Mouse (Mus musculus) heart, embryonic 16.5 days (tissue): ENCODE measurements around the gene Prkcb. TPM values are rescaled to one million over a fixed set of nuclear protein-coding genes. Genes with fewer than 3 reads are reported as not detected.

ENCODE experiments used
- ATAC-seq: fragments of 200-750 bp; cut with Nextera tagmentation; replicated peaks from 2 replicates; pipeline ENCODE4 v1.8.0; 2017; ENCODE audit warnings: moderate number of reproducible peaks; ENCODE audit not compliant: insufficient read depth, low FRiP score; ENCODE audit errors: extremely low read depth
- H3K27ac ChIP-seq: fragments of 300-500 bp; sonication (generic); 2 replicates; pipeline ENCODE4 v1.5.1; 2014; ENCODE audit warnings: mild to moderate bottlenecking, low read length, control low read depth, moderate library complexity
- H3K27me3 ChIP-seq: fragments of 300-500 bp; sonication (generic); 2 replicates; pipeline ENCODE4 v1.6.1; 2014; ENCODE audit warnings: low read length, mixed read lengths; ENCODE audit not compliant: control insufficient read depth, insufficient read depth
- H3K36me3 ChIP-seq: fragments of 300-500 bp; sonication (generic); 2 replicates; pipeline ENCODE4 v1.6.1; 2014; ENCODE audit not compliant: control insufficient read depth, insufficient read depth
- H3K4me1 ChIP-seq: fragments of 300-500 bp; sonication (generic); 2 replicates; pipeline ENCODE4 v1.6.1; 2014; ENCODE audit warnings: low read length, mixed read lengths; ENCODE audit not compliant: control insufficient read depth, insufficient read depth
- H3K4me2 ChIP-seq: fragments of 300-500 bp; sonication (generic); 2 replicates; pipeline ENCODE4 v1.6.1; 2014; ENCODE audit warnings: low read depth, mild to moderate bottlenecking, control low read depth, low read length
- H3K4me3 ChIP-seq: fragments of 300-500 bp; sonication (generic); 2 replicates; pipeline ENCODE4 v1.5.1; 2014; ENCODE audit warnings: mild to moderate bottlenecking, control low read depth, low read length
- H3K9ac ChIP-seq: fragments of 300-500 bp; sonication (generic); 2 replicates; pipeline ENCODE4 v1.6.1; 2014; ENCODE audit warnings: low read length, control low read depth
- H3K9me3 ChIP-seq: fragments of 300-500 bp; sonication (generic); replicated peaks from 2 replicates; pipeline ENCODE4 v1.6.1; 2016; ENCODE audit warnings: low read length; ENCODE audit not compliant: control insufficient read depth
- WGBS: fragments of 180-500 bp; shearing (Covaris S2); extraction: QIAGEN DNeasy Blood & Tissue Kit; methylation state at CpG from one replicate; pipeline ENCODE4 v1.1.7; 2014; 5-methylcytosine and 5-hydroxymethylcytosine counted together
- polyA plus RNA-seq: library from polyadenylated mRNA; unstranded; fragments of >200 nt; fragmentation: Nextera tagmentation; extraction: Ambion mirVana; gene quantifications from 2 replicates; pipeline ENCODE4 v1.2.1, GENCODE M21; 2015

Prkcb gene
- polyA plus RNA-seq, 1 experiment from 2014 or later = 12.0 TPM

DNA sequence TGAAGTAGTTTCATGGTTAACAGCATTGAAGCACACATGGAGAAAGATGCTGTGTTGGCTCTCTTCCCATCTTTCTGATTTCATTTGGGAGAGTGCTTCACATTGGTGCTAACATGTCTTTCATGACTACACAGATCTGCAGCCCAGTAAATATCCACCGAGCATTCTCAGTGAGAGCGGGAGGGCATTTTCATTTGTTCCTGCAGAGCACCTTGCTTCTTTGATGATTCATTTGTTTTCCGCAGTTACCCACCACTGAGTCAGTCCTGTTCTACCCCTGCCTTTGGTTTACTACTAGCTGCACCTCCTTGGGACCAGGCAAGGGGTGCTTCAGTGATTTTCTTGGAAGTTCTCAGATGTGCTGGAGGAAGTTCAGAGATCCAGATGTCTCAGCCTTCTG lies 8.3 kb downstream of the Prkcb start:
- no peak overlapping the region for H3K9ac ChIP-seq
- no peak overlapping the region for H3K4me3 ChIP-seq
- WGBS = 82% methylated on average over 3 of the region's 3 CpGs
- H3K4me1 ChIP-seq = no peaks in the 10 kb centered on the region
- H3K9me3 ChIP-seq = peaks cover 3% of the 10 kb centered on the region
- H3K36me3 ChIP-seq = no peaks in the 10 kb centered on the region
- ATAC-seq = no peak
- no peaks in the 10 kb centered on the region for H3K27me3 ChIP-seq
- no peak overlapping the region for H3K4me2 ChIP-seq
- H3K27ac ChIP-seq = no peak overlapping the region

DNA sequence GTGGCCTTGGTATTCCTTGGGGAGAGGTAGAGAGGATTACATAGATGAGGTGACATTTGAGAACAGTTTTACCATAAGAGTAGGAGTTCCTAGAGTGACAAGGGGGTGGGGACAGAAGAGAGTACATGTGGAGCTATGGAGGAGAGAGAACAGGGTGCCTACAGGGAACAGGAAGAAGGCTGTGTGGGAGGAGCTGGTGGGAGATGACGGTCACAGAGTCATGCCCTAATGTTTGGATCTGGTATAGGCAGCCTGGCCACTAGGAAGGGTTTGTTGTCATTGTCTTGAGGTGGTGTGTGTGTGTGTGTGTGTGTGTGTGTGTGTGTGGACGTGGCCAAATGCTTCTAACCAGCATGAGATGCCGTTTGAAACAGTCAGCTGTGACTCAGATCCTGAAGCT lies 9.1 kb downstream of the Prkcb start:
- Histone ChIP-seq H3K4me1 (no peaks in the 10 kb centered on the region), H3K27me3 (no peaks in the 10 kb centered on the region), H3K27ac (no peak overlapping the region), H3K9ac (no peak overlapping the region), H3K9me3 (peaks cover 3% of the 10 kb centered on the region), H3K4me3 (no peak overlapping the region), H3K36me3 (no peaks in the 10 kb centered on the region), H3K4me2 (no peak overlapping the region)
- 37% methylated on average over 3 of the region's 3 CpGs for WGBS
- ATAC-seq = no peak

DNA sequence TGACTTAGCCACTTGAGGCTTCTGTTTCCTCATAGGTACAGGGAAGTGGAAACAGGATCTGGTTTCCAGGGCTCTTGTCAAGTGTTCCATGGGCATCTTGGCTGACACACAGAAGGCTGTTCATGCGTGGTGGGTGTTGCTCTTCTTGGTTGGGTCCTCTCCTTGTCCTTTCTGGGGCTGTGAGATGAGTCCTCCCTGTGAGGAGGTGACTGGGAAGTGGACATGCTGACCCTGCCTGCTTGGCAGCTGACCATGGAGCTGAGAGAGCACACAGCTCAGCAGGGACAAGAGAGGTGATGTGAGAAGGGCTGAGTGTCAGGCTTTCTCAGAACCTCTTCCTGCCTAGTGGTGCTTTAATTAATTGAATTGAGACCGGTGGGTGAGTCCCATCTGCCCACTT lies 10.2 kb downstream of the Prkcb start:
- Histone ChIP-seq H3K9me3 (peaks cover 3% of the 10 kb centered on the region), H3K27ac (no peak overlapping the region), H3K4me2 (no peak overlapping the region), H3K9ac (no peak overlapping the region), H3K27me3 (no peaks in the 10 kb centered on the region), H3K4me3 (no peak overlapping the region), H3K36me3 (no peaks in the 10 kb centered on the region), H3K4me1 (no peaks in the 10 kb centered on the region)
- no peak for ATAC-seq
- WGBS = 79% methylated on average over 2 of the region's 2 CpGs

DNA sequence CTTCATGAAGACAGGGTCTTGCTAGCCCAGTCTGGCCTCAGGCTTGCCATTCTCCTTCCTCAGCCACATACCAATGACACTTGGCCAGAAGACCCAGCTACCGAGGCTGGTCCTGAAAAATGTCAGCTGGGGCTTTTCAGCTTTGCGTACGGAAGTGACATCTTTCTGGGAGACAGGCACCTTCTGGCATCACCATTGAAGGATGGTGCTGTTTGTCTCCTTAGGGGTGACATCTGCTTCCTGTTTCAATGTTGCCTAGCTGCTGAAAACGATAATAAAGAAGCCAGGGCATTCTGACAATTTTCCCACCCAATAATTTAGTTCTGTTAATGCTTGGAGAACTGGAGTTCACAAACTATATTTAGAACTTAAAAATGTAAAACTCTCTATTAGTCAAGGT lies 12.0 kb downstream of the Prkcb start:
- Histone ChIP-seq H3K4me3 (no peak overlapping the region), H3K4me1 (no peaks in the 10 kb centered on the region), H3K27ac (no peak overlapping the region), H3K9me3 (peaks cover 3% of the 10 kb centered on the region), H3K36me3 (no peaks in the 10 kb centered on the region), H3K4me2 (no peak overlapping the region), H3K9ac (no peak overlapping the region), H3K27me3 (no peaks in the 10 kb centered on the region)
- WGBS = 57% methylated on average over 4 of the region's 4 CpGs
- ATAC-seq = no peak

DNA sequence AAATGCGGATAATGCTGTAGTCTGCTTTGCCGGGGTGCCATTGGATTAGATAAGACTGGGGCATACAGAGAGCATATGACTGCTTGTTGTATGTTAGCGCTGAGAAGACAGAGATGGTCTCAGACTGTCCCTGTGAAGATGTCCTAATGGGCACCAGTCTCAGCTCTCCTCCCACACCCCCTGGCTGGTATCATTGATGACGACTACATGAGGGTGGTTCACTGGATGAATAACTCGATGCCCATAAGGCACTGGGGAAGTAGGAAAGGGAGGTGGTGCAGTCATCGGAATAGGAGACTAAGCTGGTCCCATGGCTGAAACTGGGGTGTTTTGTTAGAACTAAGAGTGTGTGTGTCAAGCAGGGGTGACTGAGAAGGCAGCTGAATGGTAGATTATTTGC lies 14.0 kb downstream of the Prkcb start:
- Histone ChIP-seq H3K9ac (no peak overlapping the region), H3K27me3 (no peaks in the 10 kb centered on the region), H3K27ac (no peak overlapping the region), H3K4me1 (no peaks in the 10 kb centered on the region), H3K9me3 (peaks cover 6% of the 10 kb centered on the region), H3K36me3 (no peaks in the 10 kb centered on the region), H3K4me2 (no peak overlapping the region), H3K4me3 (no peak overlapping the region)
- no peak for ATAC-seq
- 86% methylated on average over 6 of the region's 6 CpGs for WGBS

DNA sequence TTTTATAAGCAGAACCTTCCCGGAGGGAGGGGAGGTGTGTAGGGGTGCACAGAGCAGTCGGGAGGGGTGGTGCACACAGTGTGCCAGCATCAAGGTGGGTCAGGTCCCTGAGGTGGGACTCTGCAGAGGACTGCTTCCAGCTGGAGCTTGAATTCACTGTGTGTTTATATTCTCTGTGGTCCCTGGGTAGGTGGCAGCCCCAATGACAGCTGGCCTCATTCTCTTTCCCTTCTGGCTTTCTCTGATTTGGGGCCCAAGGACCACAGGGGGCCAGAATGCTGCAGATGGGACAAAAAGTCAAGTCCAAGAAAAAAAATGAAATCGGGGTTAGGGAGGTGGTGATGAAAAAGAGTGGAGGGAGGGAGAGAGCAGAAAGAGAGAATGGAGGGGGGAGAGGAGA lies 15.4 kb downstream of the Prkcb start:
- Histone ChIP-seq H3K36me3 (no peaks in the 10 kb centered on the region), H3K4me3 (no peak overlapping the region), H3K27me3 (no peaks in the 10 kb centered on the region), H3K27ac (no peak overlapping the region), H3K4me2 (no peak overlapping the region), H3K9me3 (peaks cover 6% of the 10 kb centered on the region), H3K4me1 (no peaks in the 10 kb centered on the region), H3K9ac (no peak overlapping the region)
- WGBS = 63% methylated on average over 3 of the region's 3 CpGs
- no peak for ATAC-seq

DNA sequence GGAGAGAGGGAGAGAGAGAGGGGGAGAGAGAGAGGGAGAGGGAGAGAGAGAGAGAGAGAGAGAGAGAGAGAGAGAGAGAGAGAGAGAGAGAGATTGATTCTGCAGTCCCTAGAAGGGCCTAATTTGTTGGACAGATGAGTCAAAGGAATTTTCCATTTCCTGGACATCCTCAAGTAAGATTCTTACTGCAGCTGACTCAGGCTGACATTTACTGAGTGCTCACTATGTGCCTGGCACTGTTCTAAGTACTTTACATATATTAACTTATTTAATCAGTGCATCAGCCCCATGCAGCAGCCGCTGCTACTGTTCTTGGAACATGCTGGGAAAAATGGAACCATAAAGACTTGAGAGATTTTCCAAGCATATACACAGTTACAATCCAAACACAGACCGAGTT lies 16.0 kb downstream of the Prkcb start:
- no peaks in the 10 kb centered on the region for H3K36me3 ChIP-seq
- H3K9ac ChIP-seq = no peak overlapping the region
- no peaks in the 10 kb centered on the region for H3K4me1 ChIP-seq
- WGBS = 79% methylated on average over 2 of the region's 2 CpGs
- no peaks in the 10 kb centered on the region for H3K27me3 ChIP-seq
- no peak overlapping the region for H3K4me3 ChIP-seq
- no peak overlapping the region for H3K27ac ChIP-seq
- H3K9me3 ChIP-seq = peaks cover 6% of the 10 kb centered on the region
- ATAC-seq = no peak
- no peak overlapping the region for H3K4me2 ChIP-seq

DNA sequence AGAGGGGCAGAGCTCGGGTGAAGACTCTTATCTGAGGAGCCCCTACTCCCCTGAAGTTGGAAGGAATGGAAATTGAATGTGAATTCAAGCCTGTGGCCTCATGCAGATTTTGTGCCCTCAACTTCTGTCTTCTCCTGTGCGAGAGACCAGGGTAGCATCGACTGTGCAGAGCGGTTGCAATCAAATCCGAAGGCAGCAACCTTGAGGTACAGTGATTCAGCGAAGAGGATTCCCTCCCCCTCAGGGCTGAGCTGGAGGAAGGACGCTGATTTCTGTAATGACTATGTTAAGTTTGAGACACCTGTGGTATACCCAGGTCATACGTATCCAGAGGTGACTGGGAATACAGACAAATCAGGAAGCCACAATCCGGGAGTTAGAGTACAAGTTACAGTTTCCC lies 18.7 kb downstream of the Prkcb start:
- Histone ChIP-seq H3K4me2 (no peak overlapping the region), H3K4me3 (no peak overlapping the region), H3K9ac (no peak overlapping the region), H3K36me3 (no peaks in the 10 kb centered on the region), H3K9me3 (0 out of 2 replicates have a peak, but pooled peaks cover 2% of the 10 kb centered on the region), H3K4me1 (no peaks in the 10 kb centered on the region; the same call in 1 of the 2 replicates), H3K27ac (no peak overlapping the region), H3K27me3 (no peaks in the 10 kb centered on the region)
- WGBS = 77% methylated on average over 9 of the region's 9 CpGs
- no peak for ATAC-seq

DNA sequence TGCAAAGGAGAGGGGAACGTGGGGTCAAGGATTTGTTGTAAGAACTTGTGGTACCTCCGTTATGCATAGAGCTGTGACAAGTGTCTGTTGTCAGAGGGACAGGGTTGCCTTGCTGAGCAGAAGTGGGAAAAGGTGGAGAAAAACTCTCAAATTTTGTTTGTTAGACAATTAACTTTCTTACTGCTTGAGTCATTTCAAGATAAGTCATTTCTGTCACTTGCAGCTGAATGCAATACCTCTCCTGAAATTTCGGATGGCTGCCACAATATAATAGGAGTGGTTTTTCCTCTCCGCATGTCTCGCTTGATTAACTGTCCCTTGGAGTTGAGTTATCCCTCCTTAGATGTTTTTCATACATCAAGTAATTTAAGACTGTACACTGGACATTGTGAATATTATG lies 20.1 kb downstream of the Prkcb start:
- no peak overlapping the region for H3K4me2 ChIP-seq
- H3K4me3 ChIP-seq = no peak overlapping the region
- no peaks in the 10 kb centered on the region for H3K36me3 ChIP-seq
- 0 out of 2 replicates have a peak, but pooled peaks cover 2% of the 10 kb centered on the region for H3K9me3 ChIP-seq
- H3K4me1 ChIP-seq = no peaks in the 10 kb centered on the region; the same call in 1 of the 2 replicates
- no peak overlapping the region for H3K9ac ChIP-seq
- 79% methylated on average over 5 of the region's 5 CpGs for WGBS
- no peak for ATAC-seq
- H3K27ac ChIP-seq = no peak overlapping the region
- no peaks in the 10 kb centered on the region for H3K27me3 ChIP-seq
